Mouse (Mus musculus) forebrain, embryonic 12.5 days (tissue): ENCODE measurements at regions not wholly inside any gene's neighbourhood (a gene's known extent, or its start where the extent isn't known, plus 50 kb on each side); places are given as distances from the start of the nearest gene placed in this dataset.

Experiments used
- ATAC-seq: fragments of 200-750 bp; cut with Nextera tagmentation; 2 replicates; pipeline ENCODE4 v1.8.0; 2017; ENCODE audit warnings: moderate TSS enrichment; ENCODE audit not compliant: low FRiP score
- H3K27ac ChIP-seq: fragments of 300-500 bp; sonication (generic); 2 replicates; pipeline ENCODE4 v1.5.1; 2016; ENCODE audit warnings: mild to moderate bottlenecking
- H3K27me3 ChIP-seq: fragments of 300-500 bp; sonication (generic); 2 replicates; pipeline ENCODE4 v1.6.1; 2016; ENCODE audit warnings: mild to moderate bottlenecking
- H3K36me3 ChIP-seq: fragments of 300-500 bp; sonication (generic); replicated peaks from 2 replicates; pipeline ENCODE4 v1.6.1; 2016; ENCODE audit warnings: mild to moderate bottlenecking
- H3K4me1 ChIP-seq: fragments of 300-500 bp; sonication (generic); 2 replicates; pipeline ENCODE4 v1.6.1; 2016
- H3K4me2 ChIP-seq: fragments of 300-500 bp; sonication (generic); 2 replicates; pipeline ENCODE4 v1.6.1; 2016; ENCODE audit warnings: mild to moderate bottlenecking, moderate library complexity
- H3K4me3 ChIP-seq: fragments of 300-500 bp; sonication (generic); replicated peaks from 2 replicates; pipeline ENCODE4 v1.5.1; 2016; ENCODE audit warnings: mild to moderate bottlenecking
- H3K9ac ChIP-seq: fragments of 300-500 bp; sonication (generic); 2 replicates; pipeline ENCODE4 v1.6.1; 2016; ENCODE audit warnings: mild to moderate bottlenecking
- H3K9me3 ChIP-seq: fragments of 300-500 bp; sonication (generic); 2 replicates; pipeline ENCODE4 v1.6.1; 2016
- WGBS: fragments of 180-500 bp; shearing (Covaris S2); methylation state at CpG from one replicate; pipeline ENCODE4 v1.1.7; 2016; 5-methylcytosine and 5-hydroxymethylcytosine counted together

DNA sequence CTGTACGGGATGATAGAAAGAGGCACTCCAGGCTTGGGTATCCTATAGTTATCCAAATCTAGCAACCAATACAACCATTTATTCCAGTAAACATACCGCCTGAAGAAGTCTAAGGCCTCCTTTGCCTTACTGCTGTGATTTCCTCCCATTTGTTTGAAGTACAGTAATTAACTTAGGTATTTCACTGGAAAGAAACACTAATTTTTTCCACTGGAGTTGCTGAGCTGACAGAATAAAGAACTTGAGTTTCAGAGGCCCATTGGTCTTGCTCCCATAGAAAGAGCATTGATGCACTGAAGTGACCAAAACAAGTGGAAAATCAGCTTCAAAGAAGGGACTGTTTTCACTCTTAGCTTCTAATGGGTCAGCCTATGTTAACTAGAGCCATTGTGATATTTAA, 1100.8 kb upstream of the Gm7489 start:
- ATAC-seq = no peak

DNA sequence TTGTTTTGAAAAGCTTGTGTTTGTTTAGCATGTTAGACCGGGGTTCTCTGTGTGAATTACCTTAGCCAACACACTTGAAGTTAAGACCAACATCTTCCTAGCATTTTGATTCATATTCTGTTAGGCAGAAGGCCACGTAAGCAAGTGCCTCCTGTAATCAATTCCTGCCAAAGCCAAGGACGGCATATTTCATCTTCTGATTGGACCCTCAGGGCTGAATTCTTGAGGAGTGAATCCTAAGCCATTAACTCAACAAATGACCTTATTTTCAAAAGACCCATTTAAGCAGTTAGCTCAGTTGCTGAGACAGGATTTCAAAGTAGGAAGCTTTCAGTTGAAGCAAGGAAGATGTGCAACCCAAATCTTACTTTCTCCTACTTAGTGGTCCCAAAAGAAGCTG, 1099.5 kb upstream of the Gm7489 start:
- no peaks in the 10 kb centered on the region for H3K9me3 ChIP-seq
- no peak for ATAC-seq
- 86% methylated on average over 3 of the region's 3 CpGs for WGBS

More for the DNA sequence above, 1100.8 kb upstream of the Gm7489 start:
- H3K4me2 ChIP-seq = no peak overlapping the region
- no peak overlapping the region for H3K4me3 ChIP-seq
- no peaks in the 10 kb centered on the region for H3K9me3 ChIP-seq
- no peaks in the 10 kb centered on the region for H3K4me1 ChIP-seq
- no peak overlapping the region for H3K9ac ChIP-seq
- H3K27me3 ChIP-seq = no peaks in the 10 kb centered on the region
- 91% methylated on average over 2 of the region's 2 CpGs for WGBS
- H3K27ac ChIP-seq = no peak overlapping the region
- H3K36me3 ChIP-seq = no peaks in the 10 kb centered on the region

DNA sequence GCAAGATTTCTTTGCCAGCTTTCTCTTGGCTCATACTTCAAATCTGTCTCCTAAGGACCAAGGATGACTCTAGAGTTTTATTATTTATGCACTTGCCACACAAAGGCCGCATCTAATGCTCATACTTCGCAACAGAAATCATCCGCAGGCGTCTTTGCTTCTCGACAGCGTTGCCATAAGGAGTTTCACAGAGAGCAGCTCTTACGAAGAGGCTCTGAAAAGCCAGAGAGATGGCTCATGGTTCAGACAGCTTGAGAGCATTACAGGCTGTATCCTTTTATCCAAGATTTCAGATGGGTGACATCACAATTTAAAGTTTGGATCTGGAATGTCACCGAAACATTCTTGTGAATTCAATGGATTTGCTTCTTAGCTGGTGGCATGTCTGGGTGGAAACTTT, 1098.7 kb upstream of the Gm7489 start:
- Histone ChIP-seq H3K27me3 (no peaks in the 10 kb centered on the region), H3K36me3 (no peaks in the 10 kb centered on the region), H3K4me3 (no peak overlapping the region), H3K4me2 (no peak overlapping the region), H3K9ac (no peak overlapping the region), H3K4me1 (no peaks in the 10 kb centered on the region), H3K9me3 (no peaks in the 10 kb centered on the region), H3K27ac (no peak overlapping the region)
- no peak for ATAC-seq
- 93% methylated on average over 8 of the region's 8 CpGs for WGBS

More for the DNA sequence above, 1099.5 kb upstream of the Gm7489 start:
- Histone ChIP-seq H3K4me2 (no peak overlapping the region), H3K36me3 (no peaks in the 10 kb centered on the region), H3K4me1 (no peaks in the 10 kb centered on the region), H3K27me3 (no peaks in the 10 kb centered on the region), H3K27ac (no peak overlapping the region), H3K9ac (no peak overlapping the region), H3K4me3 (no peak overlapping the region)

DNA sequence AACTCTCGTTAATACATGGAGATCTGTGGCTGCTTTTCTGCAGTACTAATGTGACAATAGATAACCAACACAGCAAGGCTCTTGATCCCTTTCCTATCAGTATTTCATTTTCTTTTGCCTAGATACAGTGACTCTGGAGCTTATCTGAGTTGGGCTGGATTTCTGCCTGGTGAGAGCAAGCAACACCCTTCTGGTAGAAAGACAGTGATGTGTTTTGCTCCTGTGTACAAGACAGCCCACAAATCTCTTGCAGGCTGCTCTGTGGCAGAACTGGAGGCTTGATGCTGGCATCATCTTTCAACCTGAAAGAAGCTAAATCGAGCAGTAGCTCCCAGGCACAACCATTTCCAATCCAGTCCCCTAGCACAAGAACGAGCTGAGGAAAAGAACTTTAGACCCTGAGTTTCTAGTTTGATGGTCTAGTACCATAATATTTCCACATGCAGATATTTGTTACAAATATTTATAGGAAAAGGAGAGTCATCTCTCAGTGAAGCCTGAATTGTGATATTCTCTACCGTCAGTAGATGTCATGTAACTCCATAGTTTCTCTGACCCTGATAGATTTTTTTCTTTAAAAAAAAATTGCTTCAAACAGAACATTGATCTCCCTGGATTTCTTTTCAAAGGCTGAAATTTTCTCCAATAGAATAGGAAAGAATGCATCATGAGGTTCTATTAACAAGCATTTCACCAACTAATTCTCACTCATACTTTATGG, 1079.1 kb upstream of the Gm7489 start:
- 88% methylated on average over 4 of the region's 4 CpGs for WGBS
- H3K27ac ChIP-seq = no peak overlapping the region
- no peaks in the 10 kb centered on the region for H3K27me3 ChIP-seq
- ATAC-seq = no peak
- no peak overlapping the region for H3K9ac ChIP-seq
- no peak overlapping the region for H3K4me3 ChIP-seq
- H3K4me2 ChIP-seq = no peak overlapping the region
- H3K36me3 ChIP-seq = no peaks in the 10 kb centered on the region
- no peaks in the 10 kb centered on the region for H3K9me3 ChIP-seq
- no peaks in the 10 kb centered on the region for H3K4me1 ChIP-seq

DNA sequence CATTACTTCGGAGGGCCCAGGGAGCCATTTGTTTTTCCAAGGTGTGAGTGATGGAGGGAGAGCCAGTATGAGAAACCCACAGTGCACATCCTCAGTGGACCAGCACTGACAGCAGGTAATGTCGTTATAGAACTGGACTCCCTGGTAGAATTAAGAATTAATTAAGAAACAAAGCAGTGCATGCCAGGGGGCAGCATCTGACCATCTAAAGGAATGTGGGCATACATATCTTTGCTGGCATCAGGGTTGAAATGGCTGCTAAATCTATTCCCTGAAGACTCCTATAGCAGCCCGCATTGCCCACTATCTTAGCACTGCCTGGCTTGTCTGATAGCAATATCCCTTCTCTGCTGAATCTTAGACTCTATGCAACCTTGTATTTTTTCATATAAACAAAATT, 1076.1 kb upstream of the Gm7489 start:
- WGBS = 84% methylated on average over 3 of the region's 3 CpGs
- no peak for ATAC-seq

DNA sequence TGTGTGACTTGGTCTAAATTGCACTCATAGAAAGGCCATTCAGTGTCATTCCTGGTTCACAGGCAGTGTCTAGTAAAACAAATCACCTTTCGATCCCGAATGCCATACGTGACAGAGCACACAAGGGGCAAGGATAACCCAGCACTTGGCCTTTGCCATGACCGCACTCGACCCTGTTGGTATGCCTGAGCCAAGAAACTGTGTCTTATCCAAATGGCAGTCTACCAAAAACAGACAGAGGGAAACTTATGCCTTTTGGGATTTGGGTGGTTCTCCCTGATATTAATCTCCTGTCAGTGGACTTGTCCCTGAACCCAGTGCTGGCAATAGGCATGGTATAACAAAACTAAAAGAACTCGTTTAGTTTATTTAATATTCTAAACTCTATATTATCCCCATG, 1063.9 kb upstream of the Gm7489 start:
- Histone ChIP-seq H3K27ac (no peak overlapping the region), H3K9me3 (no peaks in the 10 kb centered on the region), H3K4me2 (no peak overlapping the region), H3K4me3 (no peak overlapping the region), H3K36me3 (no peaks in the 10 kb centered on the region), H3K27me3 (no peaks in the 10 kb centered on the region), H3K9ac (no peak overlapping the region), H3K4me1 (no peaks in the 10 kb centered on the region)
- WGBS = 95% methylated on average over 6 of the region's 6 CpGs
- ATAC-seq = no peak

More for the DNA sequence above, 1076.1 kb upstream of the Gm7489 start:
- no peak overlapping the region for H3K4me2 ChIP-seq
- H3K27me3 ChIP-seq = no peaks in the 10 kb centered on the region
- H3K36me3 ChIP-seq = no peaks in the 10 kb centered on the region
- no peak overlapping the region for H3K9ac ChIP-seq
- H3K4me3 ChIP-seq = no peak overlapping the region
- no peaks in the 10 kb centered on the region for H3K4me1 ChIP-seq
- H3K27ac ChIP-seq = no peak overlapping the region
- H3K9me3 ChIP-seq = no peaks in the 10 kb centered on the region

DNA sequence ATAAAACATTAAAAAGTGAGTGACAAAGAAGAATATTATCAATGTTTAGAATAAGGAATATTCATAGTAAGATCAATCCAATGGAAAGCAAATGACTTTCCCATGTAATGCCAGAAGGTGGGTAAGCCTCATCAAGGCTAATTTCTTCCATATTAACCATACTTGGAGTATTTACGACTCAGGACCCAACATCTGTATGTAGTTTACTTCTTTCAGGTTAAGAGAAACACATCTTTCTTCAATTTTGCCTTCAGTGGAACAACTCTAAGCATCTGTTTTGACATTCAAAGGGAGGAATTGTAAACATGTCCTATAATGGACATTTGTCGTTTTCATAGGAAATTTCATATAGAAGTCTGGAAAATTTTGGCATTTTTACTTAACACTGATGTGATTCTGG, 1047.8 kb upstream of the Gm7489 start:
- Histone ChIP-seq H3K9me3 (no peaks in the 10 kb centered on the region), H3K4me3 (no peak overlapping the region), H3K4me2 (no peak overlapping the region), H3K27me3 (no peaks in the 10 kb centered on the region), H3K36me3 (no peaks in the 10 kb centered on the region), H3K4me1 (no peaks in the 10 kb centered on the region), H3K9ac (no peak overlapping the region), H3K27ac (no peak overlapping the region)
- ATAC-seq = no peak
- WGBS = 91% methylated on average over 2 of the region's 2 CpGs

DNA sequence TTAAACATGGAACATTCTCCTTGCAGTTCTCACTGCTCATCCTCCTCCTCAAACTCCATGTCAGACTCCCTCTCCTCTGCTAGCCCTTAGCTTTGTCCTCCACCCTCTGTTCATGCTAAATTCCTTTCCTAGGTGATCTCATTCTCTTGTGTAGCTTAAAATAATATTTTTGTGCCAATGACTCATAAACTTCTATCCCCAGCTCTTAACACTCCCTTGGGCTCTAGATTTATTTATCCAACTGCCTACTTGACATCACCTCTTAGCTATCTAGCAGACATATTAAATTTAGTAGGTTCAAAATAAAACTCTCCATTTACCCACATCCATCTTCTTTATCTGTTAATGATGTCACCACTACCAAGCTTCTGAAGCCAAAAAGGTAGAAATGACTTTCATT, 1036.6 kb upstream of the Gm7489 start:
- no peak overlapping the region for H3K9ac ChIP-seq
- H3K27ac ChIP-seq = no peak overlapping the region
- H3K4me3 ChIP-seq = no peak overlapping the region
- no peaks in the 10 kb centered on the region for H3K4me1 ChIP-seq
- H3K36me3 ChIP-seq = no peaks in the 10 kb centered on the region
- no peaks in the 10 kb centered on the region for H3K9me3 ChIP-seq
- no peak for ATAC-seq
- H3K4me2 ChIP-seq = no peak overlapping the region
- no peaks in the 10 kb centered on the region for H3K27me3 ChIP-seq

DNA sequence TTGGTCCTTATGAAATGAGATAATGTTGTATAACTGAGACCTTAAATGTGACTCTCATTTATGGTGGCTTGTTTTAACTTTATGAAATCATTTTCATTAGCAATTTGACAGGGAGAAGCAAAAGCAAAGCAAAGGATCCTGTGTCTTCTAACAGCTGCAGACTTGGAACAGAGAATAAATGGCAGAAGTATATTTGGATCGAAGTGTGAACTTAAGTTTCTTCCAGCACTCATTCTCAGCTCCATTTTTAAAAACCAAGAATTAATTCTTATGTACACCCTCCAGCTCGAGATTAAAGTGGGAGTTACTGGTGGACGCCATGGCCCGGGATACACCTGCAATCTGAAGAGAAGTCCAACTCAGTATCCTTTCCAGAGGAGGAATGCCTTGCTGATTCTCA, 1026.0 kb upstream of the Gm7489 start:
- Histone ChIP-seq H3K9me3 (no peaks in the 10 kb centered on the region), H3K4me3 (no peak overlapping the region), H3K4me2 (no peak overlapping the region), H3K36me3 (no peaks in the 10 kb centered on the region), H3K9ac (no peak overlapping the region), H3K27me3 (no peaks in the 10 kb centered on the region), H3K27ac (no peak overlapping the region), H3K4me1 (no peaks in the 10 kb centered on the region)
- 95% methylated on average over 4 of the region's 4 CpGs for WGBS
- no peak for ATAC-seq

DNA sequence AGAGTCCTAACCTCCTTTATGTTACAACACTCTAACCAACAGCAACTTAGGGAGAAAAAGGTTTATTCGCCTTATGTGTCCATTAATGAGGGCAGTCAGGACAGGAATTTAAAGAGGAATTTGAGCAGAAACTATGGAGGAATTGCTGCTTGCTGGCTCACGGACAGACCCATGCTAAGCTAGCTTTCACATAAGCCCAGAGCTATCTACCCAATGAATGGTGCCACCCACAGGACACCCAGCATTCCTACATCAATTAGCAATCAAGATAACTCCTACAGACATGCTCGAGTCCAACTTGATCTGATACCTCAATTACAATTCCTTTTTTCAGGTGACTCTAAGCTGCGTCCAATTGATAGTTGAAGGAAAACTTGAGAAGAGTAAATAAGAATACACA, 1021.2 kb upstream of the Gm7489 start:
- no peaks in the 10 kb centered on the region for H3K36me3 ChIP-seq
- H3K27me3 ChIP-seq = no peaks in the 10 kb centered on the region
- 81% methylated on average over 4 of the region's 4 CpGs for WGBS
- H3K9ac ChIP-seq = no peak overlapping the region
- no peaks in the 10 kb centered on the region for H3K4me1 ChIP-seq
- ATAC-seq = no peak
- no peaks in the 10 kb centered on the region for H3K9me3 ChIP-seq
- no peak overlapping the region for H3K27ac ChIP-seq
- no peak overlapping the region for H3K4me2 ChIP-seq
- no peak overlapping the region for H3K4me3 ChIP-seq

DNA sequence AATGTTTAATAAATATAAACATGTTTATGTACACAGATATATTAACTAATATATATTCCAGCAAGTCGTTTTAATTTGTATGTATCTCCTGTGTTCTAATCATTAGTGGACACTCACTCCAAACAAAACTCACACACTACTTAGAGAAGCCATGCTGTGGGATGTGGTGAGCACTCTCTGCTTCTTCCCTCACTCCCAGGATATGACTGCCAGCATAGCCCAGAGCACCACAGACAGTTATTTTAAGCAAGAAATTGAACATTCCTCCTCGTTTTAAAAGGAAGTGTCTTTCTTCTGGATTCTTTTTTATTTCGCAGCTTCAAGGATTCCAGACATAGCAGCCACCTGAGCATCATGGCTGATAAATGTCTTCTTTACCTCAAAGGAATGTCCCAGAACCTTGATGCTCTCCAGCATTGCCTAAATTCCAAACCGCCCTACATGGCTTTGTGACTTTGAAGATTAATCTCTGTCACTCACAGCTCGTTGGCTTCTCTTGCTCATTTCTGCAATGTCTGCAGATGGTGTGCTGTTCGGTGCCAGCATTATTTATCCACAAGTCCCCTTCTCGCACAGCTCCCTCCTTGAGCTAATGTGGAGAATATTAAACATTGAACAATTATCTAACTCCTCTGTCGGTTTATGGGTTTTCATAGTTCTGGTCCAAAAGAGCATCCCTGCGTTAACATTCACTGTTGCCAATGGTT, 992.3 kb upstream of the Gm7489 start:
- no peaks in the 10 kb centered on the region for H3K36me3 ChIP-seq
- H3K27me3 ChIP-seq = no peaks in the 10 kb centered on the region
- H3K9ac ChIP-seq = no peak overlapping the region
- no peak overlapping the region for H3K4me2 ChIP-seq
- no peaks in the 10 kb centered on the region for H3K9me3 ChIP-seq
- H3K27ac ChIP-seq = no peak overlapping the region
- no peak overlapping the region for H3K4me3 ChIP-seq
- ATAC-seq = no peak
- 83% methylated on average over 9 of the region's 9 CpGs for WGBS
- H3K4me1 ChIP-seq = no peaks in the 10 kb centered on the region

DNA sequence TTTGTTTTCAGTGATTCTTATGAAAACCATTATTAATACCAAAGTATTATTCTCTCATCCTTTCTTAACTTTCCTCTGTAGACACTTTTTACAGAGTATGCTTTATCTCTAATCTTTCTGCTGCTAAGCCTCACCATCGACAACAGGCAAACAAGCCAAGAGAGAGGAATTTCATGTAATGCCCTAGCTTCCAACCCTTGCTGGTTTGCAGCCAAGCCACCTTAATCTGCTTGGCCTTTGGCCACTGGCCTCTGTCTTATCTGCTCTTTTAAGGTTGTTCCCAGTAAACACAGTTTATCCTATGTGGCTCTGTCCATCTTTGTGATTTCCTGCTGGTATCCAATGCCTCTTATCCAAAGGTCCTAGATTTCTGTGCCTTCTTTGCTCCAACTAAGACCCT, 986.6 kb upstream of the Gm7489 start:
- H3K27ac ChIP-seq = no peak overlapping the region
- 86% methylated on average over 1 of the region's 1 CpGs for WGBS
- ATAC-seq = no peak

DNA sequence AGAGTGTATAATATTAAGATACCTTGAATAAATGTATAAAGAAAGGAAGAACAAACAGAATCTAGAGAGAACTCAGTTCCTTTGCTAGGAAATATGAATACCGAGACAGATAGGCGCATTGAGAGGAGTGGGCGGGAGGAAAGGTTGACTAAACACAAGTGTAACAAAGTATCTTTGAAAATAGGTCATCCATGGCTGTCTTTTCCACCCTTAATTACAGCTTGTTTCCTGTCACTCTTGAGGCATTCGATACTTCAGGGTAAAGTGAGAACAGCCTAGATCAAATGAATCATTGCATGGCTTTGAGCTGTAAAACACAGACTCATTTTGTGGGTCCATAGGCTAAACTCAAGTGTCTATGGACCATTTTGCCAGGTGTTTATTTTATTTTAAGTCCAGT, 985.3 kb upstream of the Gm7489 start:
- Histone ChIP-seq H3K4me2 (no peak overlapping the region), H3K9me3 (no peaks in the 10 kb centered on the region), H3K27me3 (no peaks in the 10 kb centered on the region), H3K4me3 (no peak overlapping the region), H3K9ac (no peak overlapping the region), H3K27ac (no peak overlapping the region), H3K36me3 (no peaks in the 10 kb centered on the region), H3K4me1 (no peaks in the 10 kb centered on the region)
- WGBS = 90% methylated on average over 4 of the region's 4 CpGs
- no peak for ATAC-seq

More for the DNA sequence above, 986.6 kb upstream of the Gm7489 start:
- Histone ChIP-seq H3K9me3 (no peaks in the 10 kb centered on the region), H3K9ac (no peak overlapping the region), H3K4me3 (no peak overlapping the region), H3K27me3 (no peaks in the 10 kb centered on the region), H3K36me3 (no peaks in the 10 kb centered on the region), H3K4me1 (no peaks in the 10 kb centered on the region), H3K4me2 (no peak overlapping the region)
